Mouse (Mus musculus) heart, adult 2 months (tissue): Measurements from ENCODE around the gene Vmn1r40.

Source experiments
- CTCF ChIP-seq: fragments of 200-600 bp; IDR thresholded peaks from 2 replicates; pipeline ENCODE4 v1.8.1; 2022; ENCODE audit warnings: antibody characterized with exemption, mild to moderate bottlenecking, moderate library complexity
- POLR2A ChIP-seq: fragments of 200-500 bp; IDR thresholded peaks from 2 replicates; pipeline ENCODE4 v1.6.1; 2011; ENCODE audit warnings: mild to moderate bottlenecking, low read depth, low read length, control low read depth; ENCODE audit not compliant: insufficient read depth

GRCm38 (mm10) chr6:89679291-89679835 lies 28.0 kb upstream of the Vmn1r40 start:
- peak; percentile 97 for TF ChIP-seq CTCF
- no peak for TF ChIP-seq POLR2A
